Mouse (Mus musculus): Measurements from ENCODE around the gene Rps18. TPM values are rescaled to one million over a fixed set of nuclear protein-coding genes. Genes with fewer than 3 reads are reported as not detected.
"Not testable (repeated sequence)": the region's sequence is repeated elsewhere in the genome, so short reads cannot be mapped to it uniquely, and the experiment has no call there.

Gene Rps18
- total RNA-seq (2021), result 100 to 1,000 TPM; 364 to 420 TPM
- 180 and 194 TPM in 2 replicates for polyA plus RNA-seq (2012; rRNA removed)
- long read RNA-seq, transcript Rps18-201 (5 exons, 560 nt), result major isoform, 75 of 79 reads
- long read RNA-seq, partial matches to known transcripts, result 0 of 79 reads
- long read RNA-seq, other reads (novel, unspliced or antisense), result 2 of 79 reads

GRCm38 (mm10) chr17:33955555-33956214, at the start of gene Rps18, which contains the start of gene Vps52:
TSS of gene Rps18 (minus strand) at chr17:33956001.
TSS of gene Vps52 (plus strand) at chr17:33955812.
- Histone ChIP-seq H3K4me3 (peak within 1 kb of the TSS; percentile 99), H3K36me3 (ENCODE audit: control insufficient read depth, insufficient read depth, low read length) (peaks cover 3% of the 10 kb centered on the region; the same call in 1 of the 2 replicates), H3K9ac (ENCODE audit: low read depth, low read length) (peak within 1 kb of the TSS; percentile 86), H3K79me2 (replicated peaks; ENCODE audit: control insufficient read depth, insufficient read depth, low read length) (no peaks in the 10 kb centered on the region), H3K27ac (peak within 1 kb of the TSS; percentile 94), H3K4me1 (ENCODE audit: control insufficient read depth, insufficient read depth, low read length) (peaks cover 5% of the 10 kb centered on the region; the same call in 1 of the 2 replicates), H3K27me3 (ENCODE audit: control insufficient read depth, insufficient read depth, low read length) (no peaks in the 10 kb centered on the region)
- peak; percentile 49 for TF ChIP-seq CTCF (IDR thresholded peaks at IDR 0.05)
- peak; percentile 96 for TF ChIP-seq POLR2A (IDR thresholded peaks at IDR 0.05; ENCODE audit: insufficient read depth, low read depth, low read length)
- peak; percentile 72 for TF ChIP-seq EP300 (IDR thresholded peaks at IDR 0.05; ENCODE audit: insufficient read depth, low read depth, low read length)
- intact Hi-C loops (cut with DNase I), result loop anchor here (1.0 to 2.0 kb wide), 2 partner anchors 15 to 71 kb away; partner anchors contain the start of genes Pfdn6 and Wdr46
- DNase-seq, result peak; percentile 94 to 96
- under 1% methylated on average over 50 of the region's 50 CpGs for WGBS

DNA sequence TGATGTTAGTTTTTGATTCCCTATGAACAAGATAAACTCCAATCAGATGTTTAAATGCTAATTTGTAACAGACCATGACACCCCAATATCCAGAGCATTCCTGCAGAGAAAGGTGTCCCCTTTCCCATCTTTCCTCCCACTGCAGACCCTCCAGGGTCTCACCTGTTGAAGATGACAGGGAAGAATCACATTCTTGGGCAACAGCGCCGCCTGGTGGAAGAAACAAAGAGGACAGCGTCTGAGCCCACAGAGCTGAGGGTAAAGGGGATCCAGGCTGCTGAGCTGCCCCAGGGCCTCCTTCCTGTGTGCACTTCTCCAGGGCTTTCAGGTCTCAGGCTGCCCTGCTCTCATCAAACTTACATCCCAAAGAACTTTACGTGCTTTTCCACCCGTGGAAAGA, 47.6 kb upstream of the Rps18 start:
- H3K9ac ChIP-seq (ENCODE audit: low read depth, low read length), result no peak overlapping the region
- no peak overlapping the region for H3K4me3 ChIP-seq
- H3K27ac ChIP-seq, result no peak overlapping the region
- WGBS, result 7% methylated on average over 5 of the region's 5 CpGs
- TF ChIP-seq EP300 (IDR thresholded peaks at IDR 0.05; ENCODE audit: insufficient read depth, low read depth, low read length) (no peak), CTCF (IDR thresholded peaks at IDR 0.05) (peak; percentile 77)
- no peaks in the 10 kb centered on the region; the same call in none of the 2 replicates for H3K4me1 ChIP-seq (ENCODE audit: control insufficient read depth, insufficient read depth, low read length)
- intact Hi-C loops (cut with DNase I), result no loop called here
- peaks cover 3% of the 10 kb centered on the region; the same call in 1 of the 2 replicates for H3K27me3 ChIP-seq (ENCODE audit: control insufficient read depth, insufficient read depth, low read length)
- H3K79me2 ChIP-seq (replicated peaks; ENCODE audit: control insufficient read depth, insufficient read depth, low read length), result no peaks in the 10 kb centered on the region
- no peaks in the 10 kb centered on the region for H3K36me3 ChIP-seq (ENCODE audit: control insufficient read depth, insufficient read depth, low read length)
- DNase-seq, result peak in 1 of 2 experiments; percentile 58

DNA sequence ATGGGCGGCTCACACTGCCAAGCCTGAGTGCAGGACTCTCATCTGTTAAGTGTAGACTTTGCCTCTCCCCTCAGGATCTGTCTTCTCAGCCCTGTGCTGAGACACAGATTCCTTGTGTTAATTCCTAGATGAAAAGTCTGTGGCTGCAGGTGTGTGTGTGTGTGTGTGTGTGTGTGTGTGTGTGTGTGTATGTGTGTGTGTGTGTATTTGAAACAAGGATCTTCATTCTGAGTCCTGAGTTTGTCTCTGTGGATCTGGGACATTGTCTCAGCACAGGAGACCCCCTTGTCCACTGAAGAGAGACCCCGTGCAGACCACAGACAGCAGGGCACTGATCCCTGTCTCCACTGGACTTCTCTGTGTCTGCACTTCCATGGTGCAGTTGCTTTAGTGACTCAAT, 45.0 kb upstream of the Rps18 start:
- WGBS, result 67% methylated on average over 2 of the region's 2 CpGs
- peak overlapping the region; percentile 77 for H3K27ac ChIP-seq
- H3K9ac ChIP-seq (ENCODE audit: low read depth, low read length), result peak overlapping the region; percentile 35
- H3K4me1 ChIP-seq (ENCODE audit: control insufficient read depth, insufficient read depth, low read length); H3K36me3 ChIP-seq (ENCODE audit: control insufficient read depth, insufficient read depth, low read length); H3K27me3 ChIP-seq (ENCODE audit: control insufficient read depth, insufficient read depth, low read length); H3K4me3 ChIP-seq; H3K79me2 ChIP-seq (replicated peaks; ENCODE audit: control insufficient read depth, insufficient read depth, low read length); DNase-seq; intact Hi-C loops (cut with DNase I): not testable (repeated sequence)

GRCm38 (mm10) chr17:34000150-34000537, 44.3 kb upstream of the Rps18 start, which contains the start of gene H2-K1:
TSS of gene H2-K1 (minus strand) at chr17:34000347.
- Histone ChIP-seq H3K79me2 (replicated peaks; ENCODE audit: control insufficient read depth, insufficient read depth, low read length) (no peaks in the 10 kb centered on the region), H3K4me1 (ENCODE audit: control insufficient read depth, insufficient read depth, low read length) (no peaks in the 10 kb centered on the region; the same call in none of the 2 replicates), H3K36me3 (ENCODE audit: control insufficient read depth, insufficient read depth, low read length) (no peaks in the 10 kb centered on the region), H3K27me3 (ENCODE audit: control insufficient read depth, insufficient read depth, low read length) (no peaks in the 10 kb centered on the region), H3K4me3 (peak within 1 kb of the TSS; percentile 71), H3K9ac (ENCODE audit: low read depth, low read length) (peak within 1 kb of the TSS; percentile 94), H3K27ac (peak within 1 kb of the TSS; percentile 77)
- TF ChIP-seq EP300 (IDR thresholded peaks at IDR 0.05; ENCODE audit: insufficient read depth, low read depth, low read length), result peak; percentile 32; the same call in 1 of the 2 replicates
- TF ChIP-seq CTCF (IDR thresholded peaks at IDR 0.05), result no peak
- peak; percentile 99 for TF ChIP-seq POLR2A (IDR thresholded peaks at IDR 0.05; ENCODE audit: insufficient read depth, low read depth, low read length)
- intact Hi-C loops (cut with DNase I), result no loop called here
- WGBS, result under 1% methylated on average over 27 of the region's 30 CpGs
- peak; percentile 92 to 95 for DNase-seq

GRCm38 (mm10) chr17:33999341-34000149, 43.7 kb upstream of the Rps18 start:
- peak; percentile 50 to 61 for DNase-seq
- peak overlapping the region; percentile 71 for H3K4me3 ChIP-seq
- H3K9ac ChIP-seq (ENCODE audit: low read depth, low read length), result peak overlapping the region; percentile 94
- intact Hi-C loops (cut with DNase I), result loop anchor here (5.0 kb wide), 1 partner anchor 1293 kb away; no protein-coding TSS in a partner anchor
- WGBS, result 2% methylated on average over 87 of the region's 87 CpGs
- H3K27ac ChIP-seq, result peak overlapping the region; percentile 77
- TF ChIP-seq EP300 (IDR thresholded peaks at IDR 0.05; ENCODE audit: insufficient read depth, low read depth, low read length) (no peak), POLR2A (IDR thresholded peaks at IDR 0.05; ENCODE audit: insufficient read depth, low read depth, low read length) (no peak), CTCF (IDR thresholded peaks at IDR 0.05) (no peak)
- H3K79me2 ChIP-seq (replicated peaks; ENCODE audit: control insufficient read depth, insufficient read depth, low read length), result no peaks in the 10 kb centered on the region
- H3K27me3 ChIP-seq (ENCODE audit: control insufficient read depth, insufficient read depth, low read length), result no peaks in the 10 kb centered on the region
- H3K36me3 ChIP-seq (ENCODE audit: control insufficient read depth, insufficient read depth, low read length), result no peaks in the 10 kb centered on the region
- H3K4me1 ChIP-seq (ENCODE audit: control insufficient read depth, insufficient read depth, low read length), result no peaks in the 10 kb centered on the region; the same call in none of the 2 replicates

DNA sequence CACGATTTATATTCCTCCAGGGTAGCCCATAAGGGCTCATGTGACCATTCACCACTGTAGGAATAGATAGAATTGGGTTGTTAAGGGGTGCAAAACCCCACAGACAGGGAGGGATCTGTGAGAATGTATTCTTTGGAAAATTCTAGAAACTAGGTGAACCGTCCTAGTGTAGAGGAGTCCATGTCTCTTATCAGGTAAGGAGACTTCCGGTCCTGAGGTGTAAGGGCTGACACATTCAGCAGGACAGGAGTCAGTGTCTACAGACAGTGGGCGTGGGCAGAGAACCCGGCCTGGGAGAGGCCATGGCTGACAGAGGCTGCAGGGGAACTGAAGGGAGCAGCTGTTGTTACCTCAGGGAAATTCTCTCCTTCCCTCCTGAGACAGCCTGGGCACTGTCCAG, 42.9 kb upstream of the Rps18 start:
- not testable (repeated sequence) for H3K36me3 ChIP-seq (ENCODE audit: control insufficient read depth, insufficient read depth, low read length); H3K4me1 ChIP-seq (ENCODE audit: control insufficient read depth, insufficient read depth, low read length); H3K9ac ChIP-seq (ENCODE audit: low read depth, low read length); DNase-seq; H3K27me3 ChIP-seq (ENCODE audit: control insufficient read depth, insufficient read depth, low read length); H3K27ac ChIP-seq; H3K4me3 ChIP-seq; H3K79me2 ChIP-seq (replicated peaks; ENCODE audit: control insufficient read depth, insufficient read depth, low read length)
- intact Hi-C loops (cut with DNase I), result loop anchor here (5.0 kb wide), 1 partner anchor 1294 kb away; no protein-coding TSS in a partner anchor
- WGBS, result 51% methylated on average over 5 of the region's 5 CpGs

DNA sequence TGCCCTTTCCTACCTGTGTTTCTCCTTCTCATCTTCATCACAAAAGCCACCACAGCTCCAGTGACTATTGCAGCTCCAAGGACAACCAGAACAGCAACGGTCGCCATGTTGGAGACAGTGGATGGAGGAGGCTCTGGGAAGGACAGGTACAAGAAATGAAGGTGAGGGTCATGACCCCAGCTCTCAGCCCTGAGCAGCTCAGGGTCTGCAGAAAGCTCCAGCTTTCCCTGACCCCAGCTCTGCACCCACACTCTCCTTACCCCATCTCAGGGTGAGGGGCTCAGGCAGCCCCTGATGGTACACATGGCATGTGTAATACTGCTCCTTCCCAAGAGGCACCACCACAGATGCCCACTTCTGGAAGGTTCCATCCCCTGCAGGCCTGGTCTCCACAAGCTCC, 41.2 kb upstream of the Rps18 start:
- not testable (repeated sequence) for H3K79me2 ChIP-seq (replicated peaks; ENCODE audit: control insufficient read depth, insufficient read depth, low read length); H3K9ac ChIP-seq (ENCODE audit: low read depth, low read length); H3K4me3 ChIP-seq; DNase-seq; H3K27me3 ChIP-seq (ENCODE audit: control insufficient read depth, insufficient read depth, low read length); H3K27ac ChIP-seq; H3K4me1 ChIP-seq (ENCODE audit: control insufficient read depth, insufficient read depth, low read length); H3K36me3 ChIP-seq (ENCODE audit: control insufficient read depth, insufficient read depth, low read length)
- 92% methylated on average over 2 of the region's 2 CpGs for WGBS
- intact Hi-C loops (cut with DNase I), result loop anchor here (5.0 kb wide), 1 partner anchor 1295 kb away; no protein-coding TSS in a partner anchor
